Mouse (Mus musculus): ENCODE data around the gene Ppwd1.

Gene Ppwd1

GRCm38 (mm10) chr13:104228384-104229066 lies at the start of gene Ppwd1, which contains the start of gene Cenpk:
Gene Ppwd1 (minus strand): TSS chr13:104228843.
Gene Cenpk (plus strand): TSS chr13:104228611.
- WGBS = under 1% methylated on average over 55 of the region's 55 CpGs

DNA sequence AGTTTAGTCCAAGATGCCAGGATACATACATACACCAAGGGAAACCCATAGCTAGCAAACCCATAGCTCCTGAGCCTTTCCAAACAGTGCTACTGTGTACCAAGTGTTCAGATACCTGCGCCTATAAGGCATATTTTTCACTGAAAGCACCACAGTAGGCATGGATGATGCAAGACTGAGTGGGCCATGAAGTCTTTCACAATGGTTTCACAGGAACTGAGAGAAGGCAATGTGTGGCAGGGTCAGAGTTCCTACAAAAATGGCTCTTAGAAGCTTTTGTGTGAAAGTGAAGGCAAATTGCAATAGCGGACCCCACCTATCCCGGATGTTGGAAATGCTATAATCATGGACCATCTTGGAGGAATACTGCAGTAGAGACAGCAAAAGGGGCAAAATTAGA lies 30.4 kb upstream of the Ppwd1 start:
- WGBS = 98% methylated on average over 3 of the region's 3 CpGs

GRCm38 (mm10) chr13:104229181-104229580 lies 538 bp upstream of the Ppwd1 start:
- WGBS = 2% methylated on average over 15 of the region's 15 CpGs

DNA sequence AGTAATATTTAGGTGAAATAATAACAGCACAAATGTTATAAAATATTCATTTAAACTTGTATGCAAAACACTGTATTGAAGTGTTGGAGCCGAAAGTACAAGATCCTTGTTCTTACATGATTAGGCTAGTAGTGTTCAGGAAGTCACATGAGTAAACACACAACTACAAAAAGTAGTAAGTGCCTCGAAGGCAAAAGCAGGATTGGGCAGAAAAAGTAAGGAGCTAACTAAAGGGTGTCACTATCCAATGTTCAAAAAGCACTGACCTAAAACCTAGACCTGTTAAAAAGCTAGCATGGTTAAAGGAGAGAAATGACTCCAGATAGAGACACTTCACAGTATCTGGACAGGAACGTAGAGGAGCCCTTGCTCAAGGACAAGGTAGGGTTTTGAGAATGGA lies 1.2 kb downstream of the Ppwd1 start:
- 46% methylated on average over 3 of the region's 3 CpGs for WGBS

DNA sequence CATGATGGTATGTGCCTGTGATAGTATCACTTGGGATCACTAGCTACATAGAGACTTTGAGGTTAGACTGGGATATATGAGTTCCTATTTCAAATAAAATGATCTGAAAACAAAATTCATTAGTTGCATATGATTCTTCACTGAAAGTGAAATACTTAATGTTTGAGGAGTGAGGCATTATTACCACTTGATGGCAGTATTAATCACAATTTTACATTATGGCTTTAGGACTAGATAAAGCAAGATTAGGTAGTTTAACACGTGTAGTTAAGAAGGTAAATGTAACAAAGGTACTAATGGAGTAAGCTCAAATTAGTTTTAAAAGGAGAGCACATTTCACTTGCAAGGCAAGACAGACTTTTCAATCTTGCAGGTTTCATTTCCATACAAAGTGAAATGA lies 24.3 kb downstream of the Ppwd1 start:
- WGBS = 51% methylated on average over 1 of the region's 1 CpGs

DNA sequence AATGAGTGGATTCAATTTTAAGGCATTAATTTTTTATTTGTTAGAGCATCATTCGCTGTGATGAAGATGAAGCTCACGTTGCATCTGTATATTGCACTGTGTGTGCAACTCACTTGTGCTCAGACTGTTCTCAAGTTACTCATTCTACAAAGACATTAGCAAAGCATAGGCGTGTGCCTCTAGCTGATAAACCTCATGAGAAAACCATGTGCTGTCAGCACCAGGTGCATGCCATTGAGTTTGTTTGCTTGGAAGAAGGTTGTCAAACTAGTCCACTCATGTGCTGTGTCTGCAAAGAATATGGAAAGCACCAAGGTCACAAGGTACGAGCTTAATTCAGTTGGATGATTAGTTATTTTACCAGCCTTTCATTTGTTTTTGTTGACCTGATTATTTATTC lies 41.3 kb downstream of the Ppwd1 start:
- WGBS = 89% methylated on average over 4 of the region's 4 CpGs

DNA sequence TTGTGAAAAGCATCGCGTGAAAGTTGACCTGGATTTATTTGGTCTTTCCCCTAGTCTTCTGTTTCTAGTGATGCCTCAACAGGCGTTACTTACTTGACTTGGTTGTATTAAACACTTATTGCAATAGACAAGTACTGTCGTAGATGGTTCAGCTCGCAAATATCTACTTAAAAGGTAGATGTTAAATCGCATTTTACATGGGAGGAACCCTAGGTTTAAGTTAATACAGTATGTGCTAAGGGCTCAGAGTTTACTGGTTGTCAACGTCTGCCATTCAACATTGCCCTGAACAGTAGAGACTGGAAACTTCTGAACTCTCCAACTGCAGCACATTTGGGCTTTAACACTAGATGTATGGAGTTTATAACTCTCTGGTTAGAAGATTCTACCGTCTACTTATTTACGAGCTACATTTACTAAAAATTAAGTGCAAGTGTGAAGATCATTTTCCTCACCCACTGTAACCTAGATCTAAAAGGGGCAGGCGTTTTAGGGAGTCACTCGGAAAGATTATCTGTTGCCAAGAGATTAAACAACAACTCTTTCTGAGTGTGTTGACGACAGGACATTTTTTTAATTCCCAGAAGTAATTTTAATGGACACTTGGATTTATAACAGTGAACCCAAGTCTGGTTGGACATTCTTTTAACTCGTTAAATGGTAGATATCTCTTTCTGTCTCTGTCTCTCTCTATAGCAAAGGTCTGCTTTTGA lies 49.3 kb downstream of the Ppwd1 start:
- WGBS = 10% methylated on average over 13 of the region's 13 CpGs

GRCm38 (mm10) chr13:104178650-104179121 lies 50.0 kb downstream of the Ppwd1 start, which contains the start of gene Trim23:
Gene Trim23 (plus strand): TSS chr13:104178797.
- under 1% methylated on average over 38 of the region's 38 CpGs for WGBS

GRCm38 (mm10) chr13:104177796-104178649 lies 50.6 kb downstream of the Ppwd1 start, which contains the start of gene Trappc13:
Gene Trappc13 (minus strand): TSS chr13:104178469.
- under 1% methylated on average over 32 of the region's 32 CpGs for WGBS

DNA sequence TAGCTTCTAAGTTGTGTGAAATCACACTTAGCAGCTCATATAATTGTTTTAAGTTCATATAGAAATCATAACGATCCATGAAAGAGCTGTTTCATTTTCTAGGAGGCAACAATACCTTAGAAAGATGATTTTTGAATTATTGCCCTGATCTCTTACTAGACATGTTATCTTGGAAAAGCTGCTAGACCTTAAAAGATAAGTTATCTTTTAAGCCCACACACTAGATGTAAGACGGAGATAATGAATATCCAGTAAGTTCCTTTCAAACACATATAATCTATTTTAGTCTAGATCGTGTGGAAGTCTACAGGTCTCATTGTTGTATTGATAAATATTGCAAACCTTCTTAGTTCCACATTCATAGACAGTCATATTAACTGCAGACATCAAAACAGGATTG lies 51.8 kb downstream of the Ppwd1 start:
- WGBS = 66% methylated on average over 3 of the region's 3 CpGs

DNA sequence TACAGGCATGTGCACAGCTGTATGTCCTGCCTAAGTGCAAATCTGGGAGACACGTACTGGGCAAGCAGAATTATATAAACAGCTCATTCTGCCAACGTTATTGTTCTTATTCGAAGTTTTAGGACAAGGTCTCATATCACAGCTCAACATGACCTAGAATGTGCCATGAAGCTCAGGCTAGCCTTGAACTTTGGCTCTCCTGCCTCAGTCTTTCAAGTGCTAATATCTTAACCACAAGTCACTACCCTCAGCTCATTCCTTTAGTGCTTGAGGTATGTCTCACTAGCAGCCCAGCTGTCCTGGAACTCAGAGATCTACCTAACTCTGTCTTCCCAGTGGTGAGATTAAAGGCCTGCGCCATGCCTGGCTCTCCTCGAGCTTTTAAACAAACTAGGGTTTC lies 56.9 kb downstream of the Ppwd1 start:
- WGBS = 88% methylated on average over 5 of the region's 5 CpGs

DNA sequence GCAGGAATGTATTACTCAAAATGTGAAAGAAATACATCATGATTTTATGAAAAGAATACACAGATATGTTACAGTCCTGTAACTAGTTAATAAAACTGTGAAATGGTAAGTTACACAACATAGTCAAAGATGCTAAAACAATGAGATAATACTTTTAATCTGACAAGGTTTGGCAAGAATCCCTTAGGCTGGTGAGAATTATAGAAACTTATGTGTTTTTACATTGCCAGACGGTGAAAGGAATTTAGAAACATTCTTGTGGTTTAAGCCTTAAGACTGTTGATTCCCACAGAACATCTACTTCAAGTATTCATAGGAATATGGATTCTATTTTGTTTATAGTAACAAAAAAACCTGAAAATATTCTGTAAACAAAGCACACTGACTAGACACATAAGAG lies 73.0 kb downstream of the Ppwd1 start:
- WGBS = 57% methylated on average over 1 of the region's 1 CpGs
